Mouse (Mus musculus) embryo, embryonic 9.5 days (tissue): ENCODE measurements at regions not wholly inside any gene's neighbourhood (a gene's known extent, or its start where the extent isn't known, plus 50 kb on each side); places are given as distances from the start of the nearest gene placed in this dataset.

Experiments used
- DNase-seq: peaks from one replicate; pipeline ENCODE4 v3.0.0-alpha.2; 2017; ENCODE audit errors: extremely low spot score

- no peak for DNase-seq
Measured at GRCm38 (mm10) chr5:62997464-62997863, 183.8 kb downstream of the Dthd1 start.

GRCm38 (mm10) chr5:63034446-63034845 is 220.8 kb downstream of the Dthd1 start:
- no peak for DNase-seq

- DNase-seq = peak; percentile 14
Measured at GRCm38 (mm10) chr5:63045751-63046150, 232.1 kb downstream of the Dthd1 start.

- no peak for DNase-seq
Measured at GRCm38 (mm10) chr5:63063301-63063700, 249.7 kb downstream of the Dthd1 start.

- DNase-seq = no peak
Measured at GRCm38 (mm10) chr5:63066872-63067271, 253.2 kb downstream of the Dthd1 start.

GRCm38 (mm10) chr5:63098129-63098528 is 284.5 kb downstream of the Dthd1 start:
- no peak for DNase-seq

GRCm38 (mm10) chr5:63132552-63132951 is 318.9 kb downstream of the Dthd1 start:
- no peak for DNase-seq

- no peak for DNase-seq
Measured at GRCm38 (mm10) chr5:63137957-63138356, 324.3 kb downstream of the Dthd1 start.

- DNase-seq = no peak
Measured at GRCm38 (mm10) chr5:63169687-63170086, 356.1 kb downstream of the Dthd1 start.

- no peak for DNase-seq
Measured at GRCm38 (mm10) chr5:63170493-63170892, 356.9 kb downstream of the Dthd1 start.

- DNase-seq = no peak
Measured at GRCm38 (mm10) chr5:63213381-63213780, 399.8 kb downstream of the Dthd1 start.

GRCm38 (mm10) chr5:63219467-63219866 is 405.8 kb downstream of the Dthd1 start:
- DNase-seq = no peak

- DNase-seq = no peak
Measured at GRCm38 (mm10) chr5:63262568-63262967, 386.3 kb upstream of the Nwd2 start.
